Mouse (Mus musculus): ENCODE measurements around the gene Theg. TPM values are rescaled to one million over a fixed set of nuclear protein-coding genes. Genes with fewer than 3 reads are reported as not detected.
A peak's percentile ranks its signal among the peaks of the same experiment; 100 is the strongest.

Theg gene
- total RNA-seq, 2 experiments from 2014 or later, result not detected

DNA sequence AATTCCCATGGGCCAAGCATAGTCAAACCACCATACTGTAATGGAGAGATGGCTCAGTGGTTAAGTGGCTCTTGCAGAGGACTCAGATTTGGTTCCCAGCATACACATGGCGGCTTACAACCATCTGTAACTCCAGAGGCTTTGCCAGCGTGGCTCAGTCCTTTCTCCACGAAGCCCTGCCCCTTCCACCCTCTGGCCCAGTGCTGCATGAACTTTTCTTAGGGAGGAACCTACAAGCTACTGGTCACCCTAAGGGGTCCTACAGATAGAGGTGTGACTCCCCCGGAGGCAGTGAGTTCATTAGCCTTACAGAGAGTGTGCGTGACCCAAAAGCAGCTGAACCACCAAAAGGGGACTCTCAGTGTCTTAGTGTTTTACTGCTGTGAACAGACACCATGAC, 30.2 kb downstream of the Theg start:
- no peak for DNase-seq (ENCODE audit: low spot score)

DNA sequence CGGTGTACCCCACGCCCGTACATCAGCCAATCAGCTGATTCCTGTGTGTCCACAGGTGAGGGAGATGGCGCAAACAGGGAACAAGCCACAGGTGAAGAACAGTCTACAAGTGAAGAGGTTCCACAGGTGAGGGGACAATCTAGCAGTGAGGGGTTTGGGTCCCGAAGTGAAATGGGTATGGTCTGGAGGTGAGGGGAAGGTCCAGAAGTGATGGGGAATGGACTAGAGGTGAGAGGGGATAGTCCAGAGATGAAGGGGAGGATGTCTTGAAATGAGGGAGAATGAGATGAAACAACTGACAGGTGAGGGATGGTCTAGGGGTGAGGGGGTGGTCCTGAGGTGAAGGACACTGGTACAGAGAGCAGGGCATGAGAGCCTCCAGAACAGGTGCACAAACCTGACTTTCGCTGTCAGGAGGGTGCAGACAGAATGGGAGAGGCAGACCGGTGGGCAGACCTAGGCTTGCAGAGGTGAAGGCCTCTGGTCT, 31.9 kb downstream of the Theg start:
- DNase-seq (ENCODE audit: low spot score), result no peak

DNA sequence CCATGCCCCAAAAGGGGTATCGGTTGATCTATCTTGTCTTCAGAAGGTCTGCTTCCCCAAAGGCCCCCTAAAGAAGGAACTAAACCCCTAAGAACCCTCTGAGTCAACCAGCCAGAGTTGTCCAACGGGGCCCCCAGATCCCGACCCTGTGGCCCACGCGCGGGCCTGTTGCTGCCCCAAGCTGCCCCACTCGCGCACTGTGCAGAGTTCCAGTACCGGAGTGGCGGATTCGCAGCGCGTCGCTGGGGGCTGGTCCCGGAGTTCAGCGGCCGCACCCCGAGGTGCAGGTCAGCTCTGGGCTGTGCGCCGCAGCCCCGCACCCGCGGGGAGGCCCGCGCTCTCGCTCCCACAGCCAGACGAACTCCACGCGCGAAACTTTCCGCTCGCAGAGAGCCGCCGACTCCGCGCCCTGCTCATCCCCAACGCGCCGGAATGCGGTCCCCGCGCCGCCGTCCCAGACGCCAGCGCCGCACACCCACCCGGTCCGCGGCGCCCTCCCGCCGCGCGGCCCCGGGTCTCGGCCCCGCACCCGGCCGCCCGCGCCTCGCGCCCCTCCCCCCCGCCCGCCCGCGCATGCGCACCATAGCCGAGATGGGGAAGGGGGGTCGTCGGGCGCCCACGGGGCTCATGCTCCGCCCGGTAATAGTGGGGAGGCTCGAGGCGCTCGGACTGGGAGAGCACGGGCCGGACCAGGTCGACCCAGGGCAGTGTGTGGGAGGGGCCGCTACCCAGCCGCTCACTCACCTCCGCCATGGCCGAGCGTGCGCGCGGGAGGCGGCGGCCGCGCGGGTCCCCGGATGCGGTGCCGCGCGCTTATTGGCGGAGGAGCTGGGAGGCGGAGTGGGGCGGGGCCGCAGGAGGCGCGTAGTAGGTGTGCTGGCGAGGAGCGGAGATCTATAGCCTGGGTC, 32.5 kb downstream of the Theg start, which contains the start of gene Mier2:
Gene Mier2 (minus strand): TSS at position 870 of the 908 bp plus-strand sequence.
- peak; percentile 64 for DNase-seq (ENCODE audit: low spot score)

DNA sequence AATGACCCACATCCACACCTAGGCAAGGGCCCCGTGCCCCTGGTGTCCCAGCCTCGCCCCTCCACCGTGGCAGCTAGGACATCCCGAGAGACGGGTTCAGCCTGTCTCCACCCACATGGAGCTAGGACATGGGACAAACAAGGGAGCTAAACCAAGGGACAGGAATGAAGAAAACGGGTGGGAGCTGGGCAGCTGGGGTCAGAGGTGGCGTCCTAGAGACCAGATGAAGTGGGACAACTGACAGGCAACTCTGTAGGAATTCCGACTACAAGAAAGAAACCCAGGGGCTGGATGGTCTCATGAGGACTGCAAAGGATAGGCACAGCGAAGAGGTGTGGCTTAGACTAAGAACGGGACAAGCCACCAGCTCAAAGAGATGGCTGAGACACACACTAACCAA, 33.4 kb downstream of the Theg start:
- no peak for DNase-seq (ENCODE audit: low spot score)

DNA sequence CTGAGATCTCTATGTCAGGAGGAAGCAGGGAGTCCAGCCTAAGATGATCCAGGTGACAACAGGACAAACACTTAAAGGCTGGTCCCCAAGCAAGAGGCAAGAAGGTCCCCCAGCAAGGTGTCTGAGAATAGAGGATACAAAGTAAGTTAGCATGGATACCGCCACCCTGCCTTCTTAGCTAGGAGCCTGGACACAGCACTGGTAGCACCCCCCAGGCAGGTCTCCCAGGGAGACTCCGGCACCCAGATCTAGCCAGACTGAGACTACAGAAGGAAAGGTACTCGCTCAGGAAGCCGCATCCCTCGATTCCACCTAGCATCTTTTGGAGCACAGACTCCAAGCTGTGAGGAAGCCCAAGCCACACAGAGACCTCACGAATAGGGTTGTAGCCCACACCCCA, 34.0 kb downstream of the Theg start:
- no peak for DNase-seq (ENCODE audit: low spot score)

DNA sequence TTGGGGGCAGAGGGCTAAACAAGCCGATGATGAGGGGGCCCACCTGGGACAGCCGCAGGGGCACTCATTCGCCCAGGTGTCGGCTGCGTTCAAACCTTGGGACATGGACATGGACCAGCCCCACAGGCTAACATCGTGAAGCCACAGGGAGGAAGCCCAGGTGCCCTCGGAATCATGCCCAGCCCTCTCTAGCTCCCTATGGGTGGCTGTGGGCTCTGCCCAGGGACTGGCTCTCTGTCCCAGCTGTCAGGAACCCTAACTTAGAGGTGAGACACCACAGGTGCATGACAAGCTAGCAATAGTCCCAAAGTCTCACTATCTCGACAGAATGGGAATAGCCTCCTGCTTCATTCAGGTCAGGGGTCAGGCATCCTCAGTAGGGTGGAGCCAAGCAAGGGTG, 34.6 kb downstream of the Theg start:
- no peak for DNase-seq (ENCODE audit: low spot score)

DNA sequence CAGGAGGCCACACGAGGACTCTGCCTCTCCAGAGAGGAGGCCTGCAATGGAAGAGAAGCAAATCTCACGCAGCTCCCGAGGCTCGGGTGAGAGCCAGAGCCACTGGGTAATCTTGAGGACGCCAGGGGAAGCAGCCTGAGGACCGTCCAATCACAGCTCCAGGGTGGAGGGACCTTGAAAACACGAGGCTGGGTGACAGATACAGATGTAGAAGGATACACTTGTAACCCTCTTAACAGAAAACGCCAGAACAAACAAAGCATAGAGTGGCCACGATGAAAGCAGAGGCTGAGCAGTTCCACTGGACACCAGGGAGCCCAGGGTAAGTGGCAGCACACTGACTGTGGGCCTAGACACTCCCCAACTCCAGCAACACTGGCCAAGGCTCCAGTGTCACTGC, 36.8 kb downstream of the Theg start:
- DNase-seq (ENCODE audit: low spot score), result no peak

DNA sequence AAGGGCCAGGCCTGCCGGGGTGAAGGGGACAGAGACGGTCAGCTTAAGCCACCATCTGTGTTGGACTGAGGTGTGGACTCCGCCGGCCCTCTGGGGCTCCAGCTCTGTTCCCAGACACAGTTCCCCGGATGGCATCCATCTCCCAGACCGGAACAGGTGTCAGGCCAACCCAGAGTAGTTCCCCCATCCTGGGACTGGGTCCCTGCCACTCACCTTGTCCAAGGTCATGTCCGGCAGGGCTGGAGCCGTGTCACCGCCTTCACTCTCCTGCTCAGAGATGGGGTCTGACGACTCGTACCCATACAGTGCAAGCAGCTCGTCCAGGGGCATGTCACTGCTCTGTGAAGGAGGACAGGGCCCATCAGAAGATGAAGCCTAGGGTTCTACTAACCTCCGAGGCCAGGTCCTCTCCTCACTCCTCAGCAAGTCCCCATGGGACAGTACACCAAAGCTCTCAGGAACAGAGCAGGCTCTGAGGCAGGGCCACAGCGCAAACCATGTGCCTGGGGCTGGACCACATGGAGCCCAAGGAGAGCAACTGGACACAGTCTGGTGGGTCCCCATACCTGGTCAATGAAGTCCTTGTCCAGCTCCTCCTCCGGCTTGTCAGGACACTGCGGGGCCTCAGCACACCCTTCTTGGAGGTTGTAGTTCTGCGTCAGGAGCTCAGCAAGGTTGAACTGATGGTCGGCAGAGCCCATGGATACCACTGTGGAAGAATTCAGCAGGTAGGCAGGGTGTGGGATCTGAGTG, 38.0 kb downstream of the Theg start:
- no peak for DNase-seq (ENCODE audit: low spot score)

DNA sequence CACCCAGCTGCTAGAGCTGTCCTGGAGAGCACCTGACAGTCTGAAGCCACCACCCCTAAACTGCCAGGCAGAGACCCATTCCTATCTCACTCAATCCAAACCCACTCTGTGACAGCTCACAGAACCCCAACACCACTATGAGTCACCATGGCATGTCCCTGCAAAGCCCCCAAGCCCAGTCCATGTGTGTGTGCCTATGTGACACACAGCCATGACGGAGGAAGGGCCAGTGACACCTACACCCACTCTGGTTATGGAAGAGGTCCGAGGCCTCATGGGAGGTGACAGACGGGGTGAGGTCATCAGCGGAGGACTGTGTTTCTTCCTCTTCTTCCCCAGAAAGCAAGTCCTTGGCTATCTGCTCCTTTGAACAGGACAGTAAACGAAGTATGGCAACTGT, 38.6 kb downstream of the Theg start:
- DNase-seq (ENCODE audit: low spot score), result no peak

DNA sequence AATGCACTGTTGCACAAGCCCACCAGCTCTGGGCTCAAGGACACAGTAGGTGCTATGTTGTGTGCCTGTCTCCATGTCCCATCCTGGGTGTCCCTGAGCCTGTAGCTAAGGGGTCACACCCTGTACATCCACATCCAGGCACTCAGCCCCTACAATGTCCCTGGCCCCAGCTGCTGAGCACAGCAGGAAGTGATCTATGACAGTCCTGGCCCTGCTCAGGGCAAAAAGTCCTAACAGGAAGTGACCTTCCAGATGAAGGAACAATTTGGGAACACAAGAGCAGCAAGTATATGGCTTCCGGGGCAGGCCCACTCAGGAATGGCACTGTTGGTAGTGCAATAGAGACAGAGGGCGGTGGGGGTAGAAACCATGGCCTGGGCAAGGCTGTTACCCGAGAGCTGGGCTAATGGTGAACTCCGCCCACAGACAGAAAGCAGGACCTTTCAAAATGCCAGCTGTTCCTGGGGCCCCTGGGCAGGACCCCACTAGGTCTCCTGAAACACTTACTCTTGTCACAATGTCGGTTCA, 39.9 kb downstream of the Theg start:
- no peak for DNase-seq (ENCODE audit: low spot score)

DNA sequence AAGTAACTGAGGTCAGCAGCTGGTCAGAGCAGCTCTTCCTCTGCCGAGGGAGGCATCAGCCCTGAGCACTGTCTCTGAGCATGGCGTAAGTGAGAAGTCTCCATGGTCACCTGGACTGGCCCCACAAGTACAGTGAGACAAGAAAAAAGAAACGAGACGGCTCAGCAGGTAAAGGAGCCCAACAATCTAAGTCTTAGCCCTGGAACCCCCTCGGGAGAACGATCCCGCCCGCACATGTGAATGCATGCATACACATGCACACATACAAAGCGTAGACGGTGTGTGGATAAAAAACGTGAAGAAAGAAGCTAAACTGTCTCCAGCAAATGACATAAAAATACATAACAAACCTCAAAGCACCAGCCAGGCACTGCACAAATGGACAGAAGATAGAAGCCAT, 40.6 kb downstream of the Theg start:
- no peak for DNase-seq (ENCODE audit: low spot score)

DNA sequence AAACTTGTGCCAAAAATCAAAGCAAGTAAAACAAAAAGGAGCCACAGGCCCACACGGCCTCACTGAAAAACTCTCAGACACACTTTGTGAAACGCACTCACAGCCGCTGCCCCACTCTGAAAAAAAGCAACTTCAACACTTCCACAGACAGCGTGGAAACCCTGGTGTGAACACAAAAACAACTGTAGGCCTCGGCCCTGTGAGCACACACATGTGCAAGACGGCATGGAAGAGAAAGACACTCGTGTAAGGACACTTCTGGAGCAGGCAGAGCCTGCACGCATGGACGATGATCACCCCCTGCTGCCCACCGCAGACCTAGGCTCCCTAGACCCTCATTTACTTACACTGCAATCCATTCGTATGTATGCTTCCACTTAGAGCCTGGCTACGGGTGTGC, 41.2 kb downstream of the Theg start:
- no peak for DNase-seq (ENCODE audit: low spot score)

DNA sequence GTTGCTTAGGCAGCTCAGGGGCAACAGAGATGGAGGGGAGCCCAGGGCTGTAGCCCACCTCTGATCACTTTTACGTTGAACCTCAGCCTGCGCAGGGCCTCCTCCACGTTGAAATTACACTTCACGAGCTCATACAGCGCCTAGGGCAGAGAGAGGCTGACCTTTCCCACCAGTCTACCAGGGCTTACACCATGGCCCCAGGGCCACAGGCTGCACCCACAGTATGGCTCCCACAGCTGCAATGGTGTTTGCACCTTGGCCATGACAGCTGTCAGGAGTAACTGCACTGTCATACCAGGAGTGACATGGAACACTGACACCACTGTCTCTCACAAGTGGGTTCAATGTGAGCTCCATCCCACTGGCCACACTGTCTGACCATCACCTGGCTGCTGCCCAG, 42.5 kb downstream of the Theg start:
- DNase-seq (ENCODE audit: low spot score), result no peak

DNA sequence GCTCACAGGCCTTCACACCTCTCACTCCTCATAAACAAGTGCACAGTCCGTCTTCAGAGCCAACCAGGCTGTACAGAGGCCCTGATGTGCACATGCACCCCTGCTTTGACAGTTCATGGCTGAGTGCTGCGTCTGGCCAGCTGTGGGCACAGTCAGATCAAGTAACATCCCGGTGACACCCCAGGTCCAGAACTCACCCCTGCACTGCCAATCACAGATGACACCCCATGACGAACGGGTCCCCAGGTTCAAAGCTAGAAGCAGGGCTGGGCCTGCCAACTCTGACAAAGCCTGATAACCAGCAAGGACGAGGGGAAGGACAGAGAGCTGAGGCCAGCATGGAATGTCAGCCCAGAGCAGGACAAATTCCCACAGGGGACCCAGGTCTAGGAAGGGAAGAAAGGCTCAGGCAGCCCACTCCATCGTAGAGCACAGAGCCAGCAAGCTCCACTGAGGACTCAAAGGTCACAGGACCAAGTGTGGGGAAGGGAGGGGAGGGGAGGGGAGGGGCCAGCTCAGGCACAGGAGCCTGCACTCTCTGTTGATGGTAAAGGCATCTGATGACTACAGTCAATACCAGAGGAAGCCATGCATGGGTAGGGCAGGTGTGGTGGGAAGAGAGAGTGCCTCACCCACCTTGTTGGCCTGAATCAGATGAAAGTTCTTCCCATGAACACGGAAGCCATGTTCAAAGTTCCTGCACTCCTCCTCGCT, 43.1 kb downstream of the Theg start:
- DNase-seq (ENCODE audit: low spot score), result no peak

DNA sequence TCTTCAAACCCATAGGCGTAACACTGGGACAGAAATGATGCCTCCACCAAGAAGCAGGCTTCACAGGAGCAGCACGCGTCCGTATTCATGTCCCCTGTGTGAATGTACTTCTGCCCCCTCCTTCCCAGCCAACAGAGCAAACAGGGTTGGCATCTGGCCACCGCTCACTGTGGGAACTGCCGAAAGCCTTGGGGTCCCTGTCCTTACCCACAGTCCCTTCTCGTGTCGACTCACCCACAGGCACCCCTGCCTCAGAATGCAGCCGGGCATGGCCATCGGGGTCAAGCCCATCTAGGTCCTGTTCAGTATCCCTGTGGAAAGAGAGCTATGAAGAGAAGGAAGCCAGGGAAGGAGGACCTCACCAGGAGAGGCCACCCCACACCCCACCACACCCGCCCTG, 45.0 kb downstream of the Theg start:
- no peak for DNase-seq (ENCODE audit: low spot score)

DNA sequence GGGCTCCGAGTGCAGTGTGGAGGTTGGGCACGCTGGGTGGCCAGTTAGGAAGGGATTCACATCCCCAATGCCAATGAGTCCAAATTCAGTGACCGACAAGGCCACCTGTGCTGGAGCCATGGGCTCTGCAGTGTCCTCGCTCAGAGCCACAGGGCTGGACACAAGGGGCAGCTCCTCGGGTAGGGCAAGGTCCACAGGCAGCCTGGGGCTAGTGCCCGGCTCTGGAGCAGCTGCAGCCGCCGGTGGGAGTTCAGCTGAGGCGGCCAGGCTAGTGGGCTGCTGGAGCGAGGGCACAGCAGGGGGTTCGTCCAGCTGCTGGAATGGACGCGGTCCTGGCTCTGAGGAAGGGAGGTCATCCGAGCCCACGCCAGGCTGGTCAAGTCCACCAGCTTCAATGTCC, 45.6 kb downstream of the Theg start:
- no peak for DNase-seq (ENCODE audit: low spot score)

DNA sequence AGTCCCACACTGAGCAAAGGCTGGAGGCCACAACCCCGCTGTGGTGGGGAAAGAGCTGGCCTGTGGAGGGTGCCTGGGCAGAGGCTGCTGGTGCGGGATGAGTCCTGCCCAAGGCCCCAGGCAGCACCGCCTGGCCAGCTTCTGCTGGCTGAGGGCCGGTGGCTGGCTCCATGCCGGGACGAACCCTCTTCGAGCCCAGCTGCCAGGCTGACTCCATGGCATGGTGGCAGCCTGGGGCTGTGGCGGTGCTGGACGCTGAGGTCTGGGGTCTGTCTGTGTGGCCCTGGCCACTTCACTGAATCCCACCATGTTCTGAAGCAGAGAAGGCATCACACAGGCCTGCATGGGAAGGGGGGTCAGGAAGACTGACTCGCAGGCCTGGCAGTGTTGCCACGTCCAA, 46.4 kb downstream of the Theg start:
- DNase-seq (ENCODE audit: low spot score), result no peak

DNA sequence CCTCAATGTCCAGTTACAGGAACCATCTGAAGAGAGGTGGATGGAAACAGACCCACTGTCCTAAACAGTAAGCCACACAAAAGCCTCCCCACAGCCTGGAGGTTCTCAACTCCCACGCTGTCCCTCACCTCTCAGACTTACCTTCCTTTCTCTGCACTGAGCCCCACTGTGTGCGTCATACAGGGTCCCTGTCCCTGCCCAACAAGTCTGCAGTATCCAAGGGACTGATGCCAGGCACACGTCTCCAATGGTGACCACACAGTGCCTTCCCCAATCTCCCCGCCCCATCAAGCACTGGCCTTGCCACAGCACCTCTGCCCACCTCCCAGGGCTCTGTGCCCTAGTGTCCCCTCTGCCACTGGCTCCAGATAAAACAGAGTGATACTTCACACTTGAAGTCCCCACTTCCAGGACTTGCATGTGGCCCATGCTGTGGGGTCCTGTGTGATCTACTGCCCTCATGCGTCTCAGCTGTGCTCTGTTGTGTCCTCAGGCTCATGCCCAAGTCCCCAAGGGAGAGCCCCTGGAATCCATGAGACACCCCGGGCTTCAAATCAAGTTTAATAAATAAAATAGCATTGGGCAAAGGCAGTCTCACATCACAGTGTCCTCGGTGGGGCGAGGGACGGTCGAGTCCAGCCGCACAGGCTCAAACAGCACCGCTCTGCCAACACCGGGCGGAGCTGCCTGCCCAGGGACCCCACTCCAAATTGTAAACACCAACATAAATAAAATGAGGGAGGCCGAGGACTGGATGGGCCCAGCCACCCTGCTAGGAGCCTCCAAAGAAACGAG, 47.2 kb downstream of the Theg start:
- DNase-seq (ENCODE audit: low spot score), result no peak

DNA sequence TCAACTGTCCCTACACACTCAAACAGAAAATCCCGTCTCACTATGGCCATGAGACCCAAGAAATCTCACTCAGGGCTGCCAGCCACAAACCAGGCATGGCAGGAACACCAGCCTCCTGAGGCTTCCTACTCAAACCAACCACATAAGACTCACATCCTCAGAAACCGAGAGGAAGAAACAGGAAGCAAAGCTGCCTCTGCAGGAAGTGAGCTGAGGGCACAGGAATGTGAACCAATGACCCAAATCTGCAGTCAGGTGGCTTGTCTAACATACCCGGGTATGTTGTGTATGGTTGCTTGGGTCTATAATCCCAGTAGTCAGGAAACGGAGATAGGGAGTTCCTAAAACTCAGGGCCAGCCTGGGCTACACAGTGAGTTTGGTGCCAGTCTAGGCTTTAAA, 48.3 kb downstream of the Theg start:
- DNase-seq (ENCODE audit: low spot score), result no peak

DNA sequence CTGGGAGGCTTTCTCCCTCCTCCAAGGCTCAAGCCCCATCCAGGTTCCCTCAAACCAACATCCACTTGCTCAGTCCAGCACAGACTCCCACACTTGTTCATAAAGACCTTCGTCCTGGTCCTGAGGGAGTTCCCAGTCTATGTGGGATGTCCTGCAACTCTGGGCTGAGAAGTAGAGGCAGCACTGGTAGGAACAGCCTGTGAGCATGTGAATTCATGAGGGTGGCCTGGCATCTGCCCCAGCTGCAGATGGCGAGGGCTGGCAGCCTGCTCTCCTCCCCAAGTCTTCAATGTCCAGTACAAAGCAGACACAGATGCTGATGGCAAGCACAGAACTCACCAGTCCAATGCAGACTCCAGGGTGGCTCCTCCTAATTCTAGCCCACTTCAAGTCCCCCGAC, 48.8 kb downstream of the Theg start:
- no peak for DNase-seq (ENCODE audit: low spot score)

DNA sequence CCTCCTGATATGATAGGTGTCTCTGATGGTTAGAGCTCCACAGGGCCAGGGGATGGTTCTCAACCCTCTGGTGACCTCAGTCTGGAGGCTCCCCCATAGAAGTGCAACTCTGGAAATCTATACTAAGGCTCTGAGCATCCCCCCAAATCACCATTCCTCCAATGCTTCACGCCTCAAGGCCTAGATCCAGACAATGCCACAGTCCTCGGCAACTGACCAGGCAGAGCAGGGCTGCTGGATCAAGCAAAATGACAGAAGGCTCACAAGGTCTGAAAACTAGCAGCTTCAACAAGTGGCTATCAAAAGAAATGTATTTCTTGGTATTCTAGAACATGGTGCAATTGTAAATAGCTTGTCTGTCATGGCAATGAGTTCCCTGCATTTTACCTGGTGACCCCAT, 49.4 kb downstream of the Theg start:
- no peak for DNase-seq (ENCODE audit: low spot score)

Data from gastrocnemius, adult 18-20 months (tissue).